Mouse (Mus musculus): Measurements from ENCODE around the gene Otub1. TPM values are rescaled to one million over a fixed set of nuclear protein-coding genes. Genes with fewer than 3 reads are reported as not detected.

The Otub1 gene
- polyA plus RNA-seq, 1 experiment from 2014 or later, result 139 TPM

DNA sequence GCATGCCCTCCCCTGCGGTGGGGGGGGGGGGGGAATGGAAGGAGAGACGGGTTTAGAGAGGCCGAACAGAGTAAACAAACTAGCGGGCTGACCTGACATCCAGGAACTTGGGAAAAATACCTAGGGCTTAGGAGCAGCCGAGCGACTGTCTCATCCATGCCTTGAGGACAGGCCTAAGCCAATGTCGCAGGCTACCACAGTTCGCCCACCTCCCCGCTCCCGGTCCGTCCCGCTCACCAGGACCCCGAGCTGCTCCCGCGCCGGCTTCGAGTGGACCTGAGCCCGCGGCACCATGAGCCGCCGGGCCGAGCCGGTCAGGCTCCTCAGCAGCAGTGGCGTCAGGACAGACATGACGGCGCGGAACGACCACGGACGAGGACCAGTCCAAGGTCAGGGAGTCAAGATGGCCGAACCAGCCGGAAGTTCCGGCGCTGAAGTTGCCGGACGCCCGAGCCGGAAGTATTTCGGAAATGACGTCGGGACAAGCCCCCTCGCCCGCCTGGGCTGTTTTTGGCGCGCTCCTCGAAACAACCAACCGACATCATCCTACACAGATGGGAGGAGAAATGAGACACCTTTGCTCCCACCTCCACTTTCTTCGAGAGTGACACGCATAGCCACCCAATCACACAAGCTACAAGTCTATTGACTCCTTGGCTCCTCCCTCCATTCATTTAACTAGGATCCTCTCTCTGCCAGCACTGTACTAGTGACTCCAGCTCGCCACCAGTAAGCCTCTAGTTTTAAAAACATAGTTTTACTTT is 11.2 kb upstream of the Otub1 start, which contains the start of gene Cox8a:
TSS of gene Cox8a (minus strand) at position 455 of the 764 bp plus-strand sequence.
- H3K4me3 ChIP-seq (ENCODE audit: low read depth, low read length), result peak within 1 kb of the TSS; percentile 83
- H3K4me1 ChIP-seq (replicated peaks; ENCODE audit: control insufficient read depth, insufficient read depth, low read length), result peaks cover 19% of the 10 kb centered on the region
- ATAC-seq (replicated peaks; ENCODE audit: low FRiP score), result peak; percentile 98
- H3K27me3 ChIP-seq (replicated peaks; ENCODE audit: control insufficient read depth, insufficient read depth, low read length), result no peaks in the 10 kb centered on the region
- DNase-seq (ENCODE audit: low spot score), result peak; percentile 96
- WGBS, result under 1% methylated on average over 50 of the region's 50 CpGs
- peak within 1 kb of the TSS; percentile 67 for H3K27ac ChIP-seq (ENCODE audit: low read depth, low read length)
- peak within 1 kb of the TSS; percentile 87 for H3K4me2 ChIP-seq
- H3K9ac ChIP-seq (ENCODE audit: low read depth, low read length), result peak within 1 kb of the TSS; percentile 91
- no peaks in the 10 kb centered on the region for H3K9me3 ChIP-seq (ENCODE audit: control insufficient read depth, low read length)
- H3K36me3 ChIP-seq (ENCODE audit: control insufficient read depth, insufficient read depth, low read length), result peaks cover 13% of the 10 kb centered on the region

DNA sequence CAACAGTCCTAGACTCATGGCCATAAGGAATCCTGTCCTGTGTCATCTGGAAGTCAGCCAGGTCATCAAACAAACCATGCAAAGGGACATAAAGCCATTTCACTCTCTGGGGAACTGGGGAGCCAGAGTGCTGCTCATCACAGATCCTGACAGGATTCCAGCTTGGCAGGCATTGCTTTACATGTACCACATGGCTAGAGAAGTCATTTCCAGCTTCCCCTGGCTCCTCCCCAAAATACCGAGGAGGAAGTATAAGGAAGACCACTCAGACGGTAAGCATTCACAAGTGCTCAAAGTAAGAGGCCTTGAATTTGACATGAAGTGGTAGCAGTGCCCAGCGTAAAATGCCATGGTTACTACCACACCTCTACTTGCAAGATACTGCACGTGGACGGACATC is 8.4 kb upstream of the Otub1 start:
- 82% methylated on average over 5 of the region's 5 CpGs for WGBS
- H3K9ac ChIP-seq (ENCODE audit: low read depth, low read length), result no peak overlapping the region
- no peak for DNase-seq (ENCODE audit: low spot score)

GRCm38 (mm10) chr19:7213010-7213409 is 6.9 kb upstream of the Otub1 start:
- H3K36me3 ChIP-seq (ENCODE audit: control insufficient read depth, insufficient read depth, low read length), result peaks cover 17% of the 10 kb centered on the region
- H3K9me3 ChIP-seq (ENCODE audit: control insufficient read depth, low read length), result no peaks in the 10 kb centered on the region
- H3K4me2 ChIP-seq, result no peak overlapping the region
- peaks cover 15% of the 10 kb centered on the region for H3K4me1 ChIP-seq (replicated peaks; ENCODE audit: control insufficient read depth, insufficient read depth, low read length)
- 82% methylated on average over 3 of the region's 3 CpGs for WGBS
- no peak overlapping the region for H3K27ac ChIP-seq (ENCODE audit: low read depth, low read length)
- no peak for DNase-seq (ENCODE audit: low spot score)
- ATAC-seq (replicated peaks; ENCODE audit: low FRiP score), result no peak
- H3K4me3 ChIP-seq (ENCODE audit: low read depth, low read length), result no peak overlapping the region
- no peak overlapping the region for H3K9ac ChIP-seq (ENCODE audit: low read depth, low read length)
- H3K27me3 ChIP-seq (replicated peaks; ENCODE audit: control insufficient read depth, insufficient read depth, low read length), result no peaks in the 10 kb centered on the region

More for the DNA sequence above, 8.4 kb upstream of the Otub1 start:
- Histone ChIP-seq H3K27me3 (replicated peaks; ENCODE audit: control insufficient read depth, insufficient read depth, low read length) (no peaks in the 10 kb centered on the region), H3K4me3 (ENCODE audit: low read depth, low read length) (no peak overlapping the region), H3K4me1 (replicated peaks; ENCODE audit: control insufficient read depth, insufficient read depth, low read length) (peaks cover 19% of the 10 kb centered on the region), H3K36me3 (ENCODE audit: control insufficient read depth, insufficient read depth, low read length) (peaks cover 17% of the 10 kb centered on the region), H3K27ac (ENCODE audit: low read depth, low read length) (no peak overlapping the region), H3K4me2 (no peak overlapping the region), H3K9me3 (ENCODE audit: control insufficient read depth, low read length) (no peaks in the 10 kb centered on the region)
- no peak for ATAC-seq (replicated peaks; ENCODE audit: low FRiP score)

DNA sequence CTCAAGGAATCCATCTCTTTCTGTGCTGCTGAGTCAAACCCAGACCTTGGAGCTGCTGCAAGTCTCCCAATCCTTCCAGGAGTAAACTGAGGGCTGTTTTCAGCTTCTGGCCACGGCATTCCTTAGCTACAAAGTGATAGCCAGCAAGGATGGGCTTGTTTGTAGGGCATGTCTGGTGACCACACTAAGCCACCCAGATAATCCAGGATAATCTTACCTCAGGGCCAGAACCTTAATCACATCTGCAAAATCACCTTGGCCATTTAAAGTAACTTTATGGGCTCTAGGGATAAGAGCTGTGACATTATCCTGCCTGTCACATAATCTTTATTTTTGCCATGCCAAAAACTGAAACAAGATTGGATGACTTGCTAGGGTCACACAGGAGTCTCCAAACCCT is 6.1 kb upstream of the Otub1 start:
- 81% methylated on average over 1 of the region's 1 CpGs for WGBS
- Histone ChIP-seq H3K9ac (ENCODE audit: low read depth, low read length) (no peak overlapping the region), H3K4me2 (no peak overlapping the region), H3K4me1 (replicated peaks; ENCODE audit: control insufficient read depth, insufficient read depth, low read length) (peaks cover 12% of the 10 kb centered on the region), H3K4me3 (ENCODE audit: low read depth, low read length) (no peak overlapping the region), H3K36me3 (ENCODE audit: control insufficient read depth, insufficient read depth, low read length) (peaks cover 17% of the 10 kb centered on the region), H3K9me3 (ENCODE audit: control insufficient read depth, low read length) (no peaks in the 10 kb centered on the region), H3K27me3 (replicated peaks; ENCODE audit: control insufficient read depth, insufficient read depth, low read length) (no peaks in the 10 kb centered on the region), H3K27ac (ENCODE audit: low read depth, low read length) (no peak overlapping the region)
- DNase-seq (ENCODE audit: low spot score) (no peak), ATAC-seq (replicated peaks; ENCODE audit: low FRiP score) (no peak)

GRCm38 (mm10) chr19:7209907-7210646 is 4.0 kb upstream of the Otub1 start:
- Histone ChIP-seq H3K27ac (ENCODE audit: low read depth, low read length) (no peak overlapping the region), H3K27me3 (replicated peaks; ENCODE audit: control insufficient read depth, insufficient read depth, low read length) (no peaks in the 10 kb centered on the region), H3K9me3 (ENCODE audit: control insufficient read depth, low read length) (no peaks in the 10 kb centered on the region), H3K4me3 (ENCODE audit: low read depth, low read length) (no peak overlapping the region), H3K4me2 (no peak overlapping the region), H3K36me3 (ENCODE audit: control insufficient read depth, insufficient read depth, low read length) (peaks cover 17% of the 10 kb centered on the region), H3K4me1 (replicated peaks; ENCODE audit: control insufficient read depth, insufficient read depth, low read length) (peaks cover 13% of the 10 kb centered on the region), H3K9ac (ENCODE audit: low read depth, low read length) (no peak overlapping the region)
- no peak for DNase-seq (ENCODE audit: low spot score)
- 87% methylated on average over 7 of the region's 7 CpGs for WGBS
- ATAC-seq (replicated peaks; ENCODE audit: low FRiP score), result no peak

DNA sequence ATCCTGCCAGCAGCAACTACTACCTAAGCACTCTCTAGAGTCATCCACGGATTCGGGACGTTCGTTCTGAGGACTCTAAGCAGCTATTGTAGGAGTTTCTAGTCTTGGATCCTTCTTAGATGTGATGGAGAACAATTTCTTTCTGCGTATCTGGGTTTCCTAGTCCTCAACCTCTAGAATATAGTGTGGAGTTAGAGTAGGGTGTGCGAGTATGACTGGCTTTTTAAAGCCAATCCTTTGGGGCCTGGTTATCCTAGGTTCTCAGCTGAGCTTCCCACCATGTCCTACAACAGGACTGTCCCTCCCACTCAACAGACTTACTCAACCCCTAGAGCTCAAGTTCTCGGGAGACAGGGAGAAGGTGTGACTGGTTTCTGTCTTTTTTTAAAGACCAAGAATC is 790 bp downstream of the Otub1 start:
- H3K27ac ChIP-seq (ENCODE audit: low read depth, low read length), result peak overlapping the region; percentile 97
- no peaks in the 10 kb centered on the region for H3K27me3 ChIP-seq (replicated peaks; ENCODE audit: control insufficient read depth, insufficient read depth, low read length)
- peaks cover 29% of the 10 kb centered on the region for H3K36me3 ChIP-seq (ENCODE audit: control insufficient read depth, insufficient read depth, low read length)
- WGBS, result 35% methylated on average over 7 of the region's 7 CpGs
- H3K9ac ChIP-seq (ENCODE audit: low read depth, low read length), result peak overlapping the region; percentile 86
- DNase-seq (ENCODE audit: low spot score) (no peak), ATAC-seq (replicated peaks; ENCODE audit: low FRiP score) (no peak)
- H3K9me3 ChIP-seq (ENCODE audit: control insufficient read depth, low read length), result no peaks in the 10 kb centered on the region
- peak overlapping the region; percentile 89 for H3K4me3 ChIP-seq (ENCODE audit: low read depth, low read length)
- H3K4me1 ChIP-seq (replicated peaks; ENCODE audit: control insufficient read depth, insufficient read depth, low read length), result peaks cover 22% of the 10 kb centered on the region
- H3K4me2 ChIP-seq, result peak overlapping the region; percentile 96

GRCm38 (mm10) chr19:7204898-7205297 is 1.2 kb downstream of the Otub1 start:
- Histone ChIP-seq H3K36me3 (ENCODE audit: control insufficient read depth, insufficient read depth, low read length) (peaks cover 32% of the 10 kb centered on the region), H3K9ac (ENCODE audit: low read depth, low read length) (peak overlapping the region; percentile 86), H3K4me1 (replicated peaks; ENCODE audit: control insufficient read depth, insufficient read depth, low read length) (peaks cover 22% of the 10 kb centered on the region), H3K4me3 (ENCODE audit: low read depth, low read length) (peak overlapping the region; percentile 89), H3K27me3 (replicated peaks; ENCODE audit: control insufficient read depth, insufficient read depth, low read length) (no peaks in the 10 kb centered on the region), H3K27ac (ENCODE audit: low read depth, low read length) (no peak overlapping the region), H3K4me2 (peak overlapping the region; percentile 96), H3K9me3 (ENCODE audit: control insufficient read depth, low read length) (no peaks in the 10 kb centered on the region)
- ATAC-seq (replicated peaks; ENCODE audit: low FRiP score) (no peak), DNase-seq (ENCODE audit: low spot score) (no peak)
- 74% methylated on average over 2 of the region's 2 CpGs for WGBS

DNA sequence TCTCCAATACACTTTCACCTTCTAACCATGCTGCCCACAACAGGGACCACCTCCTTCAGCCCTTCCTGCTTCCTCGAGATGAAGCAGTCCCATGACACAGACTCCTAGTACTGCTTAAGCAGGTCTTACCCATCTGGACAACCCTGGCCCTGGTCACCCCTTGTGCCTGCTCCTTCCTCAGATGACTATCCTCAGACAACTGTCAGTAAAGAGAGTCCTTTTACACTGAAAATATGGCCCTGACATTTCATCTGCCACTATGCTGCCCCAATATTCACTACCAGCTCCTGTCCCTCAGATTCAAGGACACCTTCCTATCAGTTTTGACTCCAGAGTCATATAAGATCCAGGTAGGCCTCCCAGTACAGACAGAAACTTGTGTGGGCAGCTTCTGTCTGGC is 5.7 kb downstream of the Otub1 start:
- no peak overlapping the region for H3K4me2 ChIP-seq
- H3K4me3 ChIP-seq (ENCODE audit: low read depth, low read length), result no peak overlapping the region
- ATAC-seq (replicated peaks; ENCODE audit: low FRiP score), result no peak
- peaks cover 32% of the 10 kb centered on the region for H3K4me1 ChIP-seq (replicated peaks; ENCODE audit: control insufficient read depth, insufficient read depth, low read length)
- H3K36me3 ChIP-seq (ENCODE audit: control insufficient read depth, insufficient read depth, low read length), result peaks cover 47% of the 10 kb centered on the region
- no peaks in the 10 kb centered on the region for H3K27me3 ChIP-seq (replicated peaks; ENCODE audit: control insufficient read depth, insufficient read depth, low read length)
- 63% methylated on average over 1 of the region's 1 CpGs for whole genome bisulfite sequencing
- H3K27ac ChIP-seq (ENCODE audit: low read depth, low read length), result no peak overlapping the region
- DNase-seq (ENCODE audit: low spot score), result no peak
- no peaks in the 10 kb centered on the region for H3K9me3 ChIP-seq (ENCODE audit: control insufficient read depth, low read length)
- no peak overlapping the region for H3K9ac ChIP-seq (ENCODE audit: low read depth, low read length)

Data from liver, embryonic 11.5 days (tissue).